Mouse (Mus musculus) monocyte, adult 5-6 weeks (primary cell): ENCODE data around the gene Cops7b. TPM values are rescaled to one million over a fixed set of nuclear protein-coding genes. Genes with fewer than 3 reads are reported as not detected.

Experiments used
- ATAC-seq: fragments of 153-309, 156-312 bp; replicated peaks from 2 replicates; pipeline ENCODE4 v1.8.0; 2017; ENCODE audit warnings: mild to moderate bottlenecking; ENCODE audit not compliant: low TSS enrichment, insufficient number of reproducible peaks, severe bottlenecking, poor library complexity, low FRiP score
- total RNA-seq: library from RNA; stranded (forward); fragments of 200-1000, 200-491, 200-594 nt; gene quantifications from 3 replicates; pipeline ENCODE4 v1.2.3, GENCODE M21; 2017

Cops7b gene
- total RNA-seq, 1 experiment from 2014 or later, result 5.7 TPM

GRCm38 (mm10) chr1:86634751-86635359 lies 52.2 kb downstream of the Cops7b start:
- no peak for ATAC-seq

GRCm38 (mm10) chr1:86643101-86643809 lies 60.6 kb downstream of the Cops7b start:
- 0 out of 2 replicates have a peak, but pooled peaks have one; percentile 31 for ATAC-seq

DNA sequence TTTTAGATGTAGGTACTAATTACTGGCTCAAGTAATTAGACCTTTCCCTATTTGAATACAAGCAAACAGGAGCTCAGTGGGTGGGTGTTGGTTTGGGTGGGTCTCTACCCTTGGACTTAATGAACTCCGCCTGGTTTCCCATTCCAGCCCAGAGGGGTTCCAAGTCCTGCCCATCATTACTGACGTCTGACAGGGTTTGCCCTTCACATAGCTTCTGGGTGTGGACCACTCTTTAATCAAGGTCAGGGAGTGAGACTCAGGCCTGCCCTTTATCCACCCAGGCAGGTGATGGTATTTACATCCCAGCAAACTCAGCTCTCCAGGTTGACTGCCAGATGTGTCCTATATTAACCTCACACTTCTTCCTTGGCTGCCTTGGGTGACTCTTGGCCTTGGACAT lies 64.8 kb downstream of the Cops7b start:
- no peak for ATAC-seq

- ATAC-seq, result peak; percentile 83
These were observed 67.6 kb downstream of the Cops7b start for GRCm38 (mm10) chr1:86650272-86650671.

- no peak for ATAC-seq
These were observed 70.0 kb downstream of the Cops7b start for GRCm38 (mm10) chr1:86652675-86653074.

DNA sequence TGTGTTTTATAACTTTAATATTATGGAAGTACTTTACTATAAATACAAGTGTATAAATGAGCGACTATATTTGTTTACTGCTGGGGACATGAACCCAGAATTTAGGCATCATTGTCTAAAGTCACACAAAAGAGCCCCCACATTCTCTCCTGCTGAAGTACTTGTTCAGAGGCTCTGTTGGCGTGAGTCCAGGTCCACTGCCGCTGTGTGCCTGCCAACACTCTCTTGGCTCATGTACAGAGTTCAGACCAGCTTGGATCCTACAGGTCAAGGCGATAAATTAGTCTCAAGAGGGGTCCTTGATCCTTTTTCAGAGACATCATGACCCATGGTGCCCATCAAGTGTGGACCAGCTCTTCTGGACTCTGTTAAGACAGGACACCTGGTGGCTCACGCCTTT lies 74.4 kb downstream of the Cops7b start:
- no peak for ATAC-seq

Other genes with a start within 250 kb of the Cops7b start
- gene Ncl, start 223.5 kb upstream of the Cops7b start, total RNA-seq, result 271 to 340 TPM (median 288 TPM) in 3 replicates
- not detected in 3 replicates for gene Nmur1, start 156.7 kb upstream of the Cops7b start, total RNA-seq
- gene Tex44, start 156.6 kb upstream of the Cops7b start, total RNA-seq, result not detected in 3 replicates
- gene Ptma, start 56.2 kb upstream of the Cops7b start, total RNA-seq, result 2,048 to 2,960 TPM (median 2,606 TPM) in 3 replicates
- gene Pde6d, start 275 bp upstream of the Cops7b start, total RNA-seq, result 3.1 to 7.8 TPM (median 4.1 TPM) in 3 replicates
- not detected in 3 replicates for gene Nppc, start 87.7 kb downstream of the Cops7b start, total RNA-seq
- gene Dis3l2, start 120.9 kb downstream of the Cops7b start, total RNA-seq, result 9.6 to 26.3 TPM (median 12.6 TPM) in 3 replicates